Mouse (Mus musculus) megakaryocyte, embryonic 14.5 days (primary cell): ENCODE measurements around the gene Ppp1r16b.

ENCODE experiments used
- FLI1 ChIP-seq: IDR thresholded peaks from 2 replicates; pipeline ENCODE4 v1.6.1; 2012; ENCODE audit warnings: low read length, inconsistent platforms, mixed read lengths
- GATA1 ChIP-seq: IDR thresholded peaks from 3 replicates; pipeline ENCODE4 v1.6.1; 2012; ENCODE audit warnings: mixed read lengths, low read length, inconsistent platforms, borderline replicate concordance

DNA sequence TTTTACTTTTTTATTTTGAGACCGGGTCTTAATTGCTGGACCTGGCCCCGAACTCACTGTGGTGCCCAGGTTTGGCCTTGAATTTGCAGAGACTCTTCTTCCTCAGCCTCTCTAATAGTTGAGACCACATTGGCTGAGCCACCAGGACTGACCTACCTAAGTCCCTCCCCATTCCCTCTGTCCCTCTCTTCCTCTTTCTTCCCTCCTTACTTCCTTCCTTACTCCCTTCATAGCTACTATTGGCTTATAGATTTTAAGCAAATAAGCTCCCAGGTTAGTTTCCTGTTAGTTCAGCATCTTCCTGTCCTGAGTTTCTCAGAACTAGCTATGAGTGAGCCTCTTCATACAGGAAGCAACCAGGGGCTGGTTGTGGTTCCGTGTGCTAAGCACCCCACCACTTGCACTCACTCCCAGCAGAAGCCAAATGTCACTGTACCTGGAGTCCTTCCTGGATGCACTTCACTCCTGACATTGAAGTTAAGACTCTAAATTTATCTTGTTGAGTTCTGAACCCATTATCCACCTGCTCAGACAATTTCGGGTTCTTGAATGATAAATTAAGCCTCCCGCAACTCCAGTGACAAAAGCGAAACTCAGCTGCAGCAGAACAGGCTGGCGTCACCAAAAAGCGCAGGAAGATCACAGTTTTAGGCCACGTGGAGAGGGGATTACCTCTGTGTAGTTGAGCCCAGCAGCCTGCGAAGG is 41.7 kb downstream of the Ppp1r16b start:
- no peak for TF ChIP-seq GATA1
- TF ChIP-seq FLI1: no peak
